Mouse (Mus musculus): ENCODE measurements around the gene Tm9sf2.
"Not testable (repeated sequence)": the region's sequence is repeated elsewhere in the genome, so short reads cannot be mapped to it uniquely, and the experiment has no call there.

The Tm9sf2 gene

GRCm38 (mm10) chr14:122106822-122107468 is at the start of gene Tm9sf2:
Tm9sf2 (plus strand) TSS chr14:122107038.
- DNase-seq, result peak; percentile 97

- DNase-seq, result no peak
Measured at GRCm38 (mm10) chr14:122057941-122058346, 48.9 kb upstream of the Tm9sf2 start.

- peak; percentile 83 for DNase-seq
Measured at GRCm38 (mm10) chr14:122060642-122061041, 46.2 kb upstream of the Tm9sf2 start.

- DNase-seq, result no peak
Measured at GRCm38 (mm10) chr14:122061376-122061775, 45.5 kb upstream of the Tm9sf2 start.

GRCm38 (mm10) chr14:122062411-122063090 is 44.3 kb upstream of the Tm9sf2 start:
- no peak for DNase-seq

GRCm38 (mm10) chr14:122063599-122063998 is 43.2 kb upstream of the Tm9sf2 start:
- no peak for DNase-seq

GRCm38 (mm10) chr14:122064519-122064918 is 42.3 kb upstream of the Tm9sf2 start:
- peak; percentile 66 for DNase-seq

GRCm38 (mm10) chr14:122066243-122066642 is 40.6 kb upstream of the Tm9sf2 start:
- DNase-seq, result no peak

- DNase-seq, result not testable (repeated sequence)
Measured at GRCm38 (mm10) chr14:122068036-122068435, 38.8 kb upstream of the Tm9sf2 start.

- DNase-seq, result no peak
Measured at GRCm38 (mm10) chr14:122068801-122069695, 37.8 kb upstream of the Tm9sf2 start.

GRCm38 (mm10) chr14:122069948-122070347 is 36.9 kb upstream of the Tm9sf2 start:
- no peak for DNase-seq

- no peak for DNase-seq
Measured at GRCm38 (mm10) chr14:122073422-122073821, 33.4 kb upstream of the Tm9sf2 start.

- DNase-seq, result no peak
Measured at GRCm38 (mm10) chr14:122074360-122074759, 32.5 kb upstream of the Tm9sf2 start.

GRCm38 (mm10) chr14:122075485-122076200 is 31.2 kb upstream of the Tm9sf2 start:
- no peak for DNase-seq

GRCm38 (mm10) chr14:122077017-122077416 is 29.8 kb upstream of the Tm9sf2 start:
- DNase-seq, result no peak

- peak; percentile 42 for DNase-seq
Measured at GRCm38 (mm10) chr14:122079428-122079827, 27.4 kb upstream of the Tm9sf2 start.

- DNase-seq, result no peak
Measured at GRCm38 (mm10) chr14:122079921-122080320, 26.9 kb upstream of the Tm9sf2 start.

- DNase-seq, result no peak
Measured at GRCm38 (mm10) chr14:122081308-122081707, 25.5 kb upstream of the Tm9sf2 start.

- no peak for DNase-seq
Measured at GRCm38 (mm10) chr14:122083499-122083898, 23.3 kb upstream of the Tm9sf2 start.

GRCm38 (mm10) chr14:122087956-122088355 is 18.9 kb upstream of the Tm9sf2 start:
- DNase-seq, result no peak

- no peak for DNase-seq
Measured at GRCm38 (mm10) chr14:122092363-122092762, 14.5 kb upstream of the Tm9sf2 start.

- DNase-seq, result no peak
Measured at GRCm38 (mm10) chr14:122096331-122096730, 10.5 kb upstream of the Tm9sf2 start.

- DNase-seq, result no peak
Measured at GRCm38 (mm10) chr14:122099584-122099983, 7.3 kb upstream of the Tm9sf2 start.

Data from embryo, embryonic 11 days (tissue).